Mouse (Mus musculus) thymus, adult 2 months (tissue): Measurements from ENCODE around the gene Gja8. TPM values are rescaled to one million over a fixed set of nuclear protein-coding genes. Genes with fewer than 3 reads are reported as not detected.

ENCODE experiments used
- DNase-seq: peaks from one replicate; pipeline ENCODE4 v3.0.0; 2021
- H3K27ac ChIP-seq: fragments of 200-500 bp; 2 replicates; pipeline ENCODE4 v1.5.1; 2012; ENCODE audit warnings: low read length, control low read depth; ENCODE audit not compliant: control insufficient read depth, insufficient read depth
- H3K27me3 ChIP-seq: fragments of 200-500 bp; 2 replicates; pipeline ENCODE4 v1.6.1; 2012; ENCODE audit warnings: mild to moderate bottlenecking, low read length, moderate library complexity, mixed read lengths; ENCODE audit not compliant: control insufficient read depth, insufficient read depth
- H3K36me3 ChIP-seq: fragments of 200-500 bp; 2 replicates; pipeline ENCODE4 v1.6.1; 2012; ENCODE audit warnings: mild to moderate bottlenecking, low read length, moderate library complexity; ENCODE audit not compliant: control insufficient read depth, insufficient read depth
- H3K4me1 ChIP-seq: fragments of 200-500 bp; replicated peaks from 2 replicates; pipeline ENCODE4 v1.6.1; 2012; ENCODE audit warnings: low read length; ENCODE audit not compliant: control insufficient read depth, insufficient read depth
- H3K4me3 ChIP-seq: fragments of 200-500 bp; 2 replicates; pipeline ENCODE4 v1.5.1; 2012; ENCODE audit warnings: mild to moderate bottlenecking, low read length, control low read depth, moderate library complexity; ENCODE audit not compliant: control insufficient read depth, insufficient read depth
- CTCF ChIP-seq: fragments of 200-500 bp; IDR thresholded peaks from 2 replicates; pipeline ENCODE4 v1.5.1; 2012; ENCODE audit warnings: mild to moderate bottlenecking, control low read depth, low read length, moderate library complexity, borderline replicate concordance; ENCODE audit not compliant: control insufficient read depth, poor library complexity, insufficient read depth; ENCODE audit errors: extremely low read depth
- POLR2A ChIP-seq: fragments of 200-500 bp; IDR thresholded peaks from 2 replicates; pipeline ENCODE4 v1.6.1; 2012; ENCODE audit warnings: mild to moderate bottlenecking, low read length, control low read depth, moderate library complexity; ENCODE audit not compliant: control insufficient read depth, poor library complexity, insufficient read depth; ENCODE audit errors: extremely low read depth
- WGBS: fragments of 180-500 bp; shearing (Covaris S2); methylation state at CpG from one replicate; pipeline ENCODE4 v1.1.7; 2018; 5-methylcytosine and 5-hydroxymethylcytosine counted together
- polyA plus RNA-seq: library from polyadenylated mRNA; depleted of rRNA; stranded (reverse); fragments of >200 nt; gene quantifications from 2 replicates; pipeline ENCODE4 v1.2.3, GENCODE M21; 2012

Gene Gja8
- polyA plus RNA-seq, 1 experiment: 0.01 TPM

DNA sequence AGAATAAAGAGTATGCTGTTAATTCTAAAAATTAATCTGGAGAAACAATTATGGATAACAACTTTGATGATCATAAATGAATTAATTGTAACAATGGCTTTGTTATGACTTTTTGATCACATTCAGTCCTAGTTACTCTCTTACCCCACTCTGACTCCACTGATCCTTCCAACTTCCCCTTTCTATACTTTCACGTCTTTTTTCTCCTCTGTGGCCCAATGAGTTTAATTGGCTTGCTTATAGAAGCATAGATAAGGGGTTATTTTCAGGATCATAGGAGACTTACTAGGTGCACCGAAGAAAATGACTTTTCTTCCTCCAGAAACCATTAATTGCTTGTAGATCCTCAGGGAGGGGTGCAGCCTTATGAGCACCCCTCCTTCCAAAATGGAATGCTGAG is 16.9 kb upstream of the Gja8 start:
- no peak overlapping the region for H3K27ac ChIP-seq
- no peaks in the 10 kb centered on the region for H3K36me3 ChIP-seq
- TF ChIP-seq POLR2A (no peak), CTCF (no peak)
- DNase-seq: no peak
- H3K27me3 ChIP-seq: no peaks in the 10 kb centered on the region
- no peak overlapping the region for H3K4me3 ChIP-seq
- H3K4me1 ChIP-seq: peaks cover 3% of the 10 kb centered on the region; the same call in 1 of the 2 replicates
- WGBS: 60% methylated on average over 2 of the region's 2 CpGs

DNA sequence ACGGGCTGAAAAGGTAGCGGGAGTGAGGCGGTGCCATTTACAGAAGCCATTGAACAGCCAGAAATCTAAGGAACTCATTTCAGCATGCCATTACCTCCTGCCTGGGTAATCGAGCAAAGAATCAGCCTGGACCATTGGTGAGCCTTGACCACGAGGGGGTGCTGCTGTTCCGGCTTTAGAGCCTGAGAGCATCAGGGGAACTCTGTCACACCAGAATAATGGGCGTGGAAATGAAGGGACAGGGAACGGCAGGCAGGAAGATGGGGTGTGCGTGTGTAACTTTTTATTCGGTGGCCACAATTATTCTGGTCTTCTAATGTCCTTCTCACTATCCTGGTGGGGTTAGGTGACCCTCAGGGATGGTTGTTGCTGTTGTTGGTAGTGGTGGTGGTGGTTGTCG is 12.9 kb upstream of the Gja8 start:
- DNase-seq: peak; percentile 87
- no peak overlapping the region for H3K4me3 ChIP-seq
- TF ChIP-seq POLR2A (no peak), CTCF (peak; percentile 78; the same call in 1 of the 2 replicates)
- peaks cover 3% of the 10 kb centered on the region; the same call in 1 of the 2 replicates for H3K4me1 ChIP-seq
- no peaks in the 10 kb centered on the region for H3K27me3 ChIP-seq
- H3K27ac ChIP-seq: no peak overlapping the region
- no peaks in the 10 kb centered on the region for H3K36me3 ChIP-seq
- 15% methylated on average over 11 of the region's 11 CpGs for WGBS

DNA sequence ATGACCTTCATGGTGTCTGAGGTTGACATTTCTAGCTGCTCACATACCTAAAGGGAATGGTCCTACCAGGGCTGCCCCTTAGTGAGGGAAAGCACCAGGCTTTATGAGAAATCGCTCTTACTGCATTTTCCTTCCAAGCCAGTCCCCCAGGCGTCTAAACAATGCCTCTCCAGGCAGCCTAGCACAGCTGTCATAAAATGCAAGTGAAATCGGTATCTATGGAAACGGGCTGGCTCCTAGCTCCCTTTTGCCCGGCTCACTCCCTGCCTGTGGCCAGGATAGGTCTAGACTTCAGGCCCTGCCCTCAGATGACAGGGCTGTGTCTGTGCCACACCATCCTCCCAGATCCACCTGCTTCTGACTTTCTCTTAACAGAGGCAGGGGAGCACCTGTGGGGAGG is 11.8 kb upstream of the Gja8 start:
- Histone ChIP-seq H3K36me3 (no peaks in the 10 kb centered on the region), H3K4me1 (peaks cover 3% of the 10 kb centered on the region; the same call in 1 of the 2 replicates), H3K27ac (no peak overlapping the region), H3K4me3 (no peak overlapping the region), H3K27me3 (no peaks in the 10 kb centered on the region)
- DNase-seq: no peak
- WGBS: 70% methylated on average over 5 of the region's 5 CpGs
- TF ChIP-seq CTCF: no peak
- no peak for TF ChIP-seq POLR2A

DNA sequence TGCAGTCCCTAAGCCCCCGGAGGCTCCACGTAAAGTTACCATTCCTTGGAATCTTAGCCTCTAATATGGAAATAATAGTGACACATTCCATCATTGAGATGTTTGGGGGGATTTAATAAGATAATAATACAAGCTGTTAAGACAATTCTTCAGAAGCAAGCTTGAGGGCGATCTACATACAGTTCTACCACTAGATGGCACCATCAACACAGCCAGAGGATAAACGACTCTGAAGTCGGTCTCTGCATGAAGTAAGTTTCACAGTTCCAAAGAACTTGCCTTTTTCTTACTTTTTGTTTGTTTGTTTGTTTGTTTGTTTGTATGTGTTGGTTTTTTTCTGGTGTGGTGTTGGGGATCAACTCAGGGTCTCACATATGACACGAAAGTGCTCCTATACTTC is 10.4 kb upstream of the Gja8 start:
- 5% methylated on average over 6 of the region's 6 CpGs for WGBS
- Histone ChIP-seq H3K27me3 (no peaks in the 10 kb centered on the region), H3K4me1 (peaks cover 3% of the 10 kb centered on the region; the same call in 1 of the 2 replicates), H3K36me3 (no peaks in the 10 kb centered on the region), H3K4me3 (no peak overlapping the region), H3K27ac (no peak overlapping the region)
- DNase-seq: peak; percentile 21
- TF ChIP-seq POLR2A (no peak), CTCF (no peak)

DNA sequence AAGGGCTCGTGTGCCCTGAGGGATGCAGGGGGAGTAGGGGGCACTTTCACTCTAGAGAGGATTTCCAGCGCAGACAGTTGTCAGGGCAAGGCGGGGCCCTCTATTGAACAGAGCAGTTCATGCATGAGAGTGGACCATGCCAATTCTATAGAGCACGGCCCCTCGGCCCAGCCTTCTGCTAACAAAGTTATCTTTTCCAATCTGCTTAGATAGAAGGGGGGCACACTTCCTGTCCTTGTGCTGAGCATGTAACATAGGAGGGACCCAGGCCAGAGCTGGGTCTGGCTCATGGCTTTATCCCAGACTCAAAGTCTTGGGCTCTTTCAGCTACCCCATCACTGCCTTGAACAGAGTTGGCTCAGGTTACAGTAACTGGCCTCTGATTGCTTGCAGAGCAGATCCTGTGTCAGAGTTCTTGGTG is 5.5 kb upstream of the Gja8 start:
- Histone ChIP-seq H3K4me1 (no peaks in the 10 kb centered on the region), H3K27ac (no peak overlapping the region), H3K27me3 (no peaks in the 10 kb centered on the region), H3K4me3 (no peak overlapping the region), H3K36me3 (no peaks in the 10 kb centered on the region)
- 81% methylated on average over 5 of the region's 5 CpGs for WGBS
- no peak for TF ChIP-seq POLR2A
- no peak for TF ChIP-seq CTCF
- DNase-seq: no peak

DNA sequence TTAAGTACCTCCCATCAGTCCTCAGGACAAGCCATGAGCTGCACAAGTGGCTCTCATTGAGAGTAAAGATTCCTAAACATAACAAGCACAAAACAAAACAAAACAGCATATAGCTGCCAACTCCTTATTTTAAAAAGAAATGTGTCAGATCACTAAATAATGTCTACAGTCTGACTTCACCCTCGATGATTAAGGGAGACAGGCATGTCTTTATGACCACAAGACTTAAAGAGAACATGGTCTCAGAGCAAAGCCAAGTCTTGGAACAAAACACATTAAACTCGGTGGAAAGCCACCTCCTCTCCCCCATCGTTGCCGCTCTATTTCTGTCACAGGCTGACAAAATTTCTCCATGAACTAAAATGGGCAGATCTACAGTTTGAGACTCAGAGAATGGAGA is 1.2 kb downstream of the Gja8 start:
- no peak for DNase-seq

DNA sequence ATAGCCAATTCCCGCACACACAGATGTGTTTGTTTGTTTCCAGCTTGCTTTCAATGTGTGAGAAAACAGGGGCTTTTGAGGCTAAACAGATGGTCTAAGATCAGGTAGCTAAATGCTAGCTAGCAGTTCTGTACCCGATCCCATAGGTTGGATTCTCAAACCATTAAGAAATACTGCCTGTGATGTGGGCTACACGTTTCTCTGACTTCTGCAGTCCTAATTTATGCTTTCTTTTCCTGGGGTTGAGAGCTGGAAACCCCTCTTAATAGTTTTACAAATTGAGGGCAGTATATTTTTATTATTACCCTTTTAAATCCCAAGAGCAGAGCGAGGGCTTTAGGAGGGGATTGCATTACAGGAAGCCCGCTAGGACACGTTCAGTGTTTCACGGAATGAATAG is 4.8 kb downstream of the Gja8 start:
- Histone ChIP-seq H3K36me3 (no peaks in the 10 kb centered on the region), H3K27me3 (no peaks in the 10 kb centered on the region), H3K4me3 (no peak overlapping the region), H3K4me1 (peaks cover 13% of the 10 kb centered on the region), H3K27ac (no peak overlapping the region)
- TF ChIP-seq POLR2A: no peak
- no peak for TF ChIP-seq CTCF
- 81% methylated on average over 7 of the region's 7 CpGs for WGBS
- DNase-seq: no peak

More for the DNA sequence above, 1.2 kb downstream of the Gja8 start:
- Histone ChIP-seq H3K27me3 (no peaks in the 10 kb centered on the region), H3K4me1 (peaks cover 5% of the 10 kb centered on the region), H3K4me3 (no peak overlapping the region), H3K27ac (no peak overlapping the region), H3K36me3 (no peaks in the 10 kb centered on the region)
- WGBS: 81% methylated on average over 4 of the region's 4 CpGs
- TF ChIP-seq CTCF (no peak), POLR2A (no peak)
